Mouse (Mus musculus) liver, embryonic 13.5 days (tissue): Measurements from ENCODE around the gene Diablo. TPM values are rescaled to one million over a fixed set of nuclear protein-coding genes. Genes with fewer than 3 reads are reported as not detected.

Experiments
- ATAC-seq: fragments of 200-750 bp; cut with Nextera tagmentation; 2 replicates; pipeline ENCODE4 v1.8.0; 2017; ENCODE audit warnings: low read depth, mild to moderate bottlenecking, moderate number of reproducible peaks, moderate library complexity
- DNase-seq: peaks from one replicate; pipeline ENCODE4 v3.0.0; 2022
- H3K27ac ChIP-seq: fragments of 300-500 bp; sonication (generic); 2 replicates; pipeline ENCODE4 v1.5.1; 2015; ENCODE audit warnings: moderate library complexity, mild to moderate bottlenecking, inconsistent platforms
- H3K27me3 ChIP-seq: fragments of 300-500 bp; sonication (generic); 2 replicates; pipeline ENCODE4 v1.6.1; 2015; ENCODE audit warnings: mild to moderate bottlenecking, inconsistent platforms
- H3K36me3 ChIP-seq: fragments of 300-500 bp; sonication (generic); 2 replicates; pipeline ENCODE4 v1.6.1; 2015; ENCODE audit warnings: mild to moderate bottlenecking, inconsistent platforms
- H3K4me1 ChIP-seq: fragments of 300-500 bp; sonication (generic); replicated peaks from 2 replicates; pipeline ENCODE4 v1.6.1; 2015; ENCODE audit warnings: inconsistent platforms
- H3K4me2 ChIP-seq: fragments of 300-500 bp; sonication (generic); 2 replicates; pipeline ENCODE4 v1.6.1; 2015; ENCODE audit warnings: inconsistent platforms, mild to moderate bottlenecking, moderate library complexity
- H3K4me3 ChIP-seq: fragments of 300-500 bp; sonication (generic); replicated peaks from 2 replicates; pipeline ENCODE4 v1.5.1; 2015; ENCODE audit warnings: mild to moderate bottlenecking, inconsistent platforms
- H3K9ac ChIP-seq: fragments of 300-500 bp; sonication (generic); 2 replicates; pipeline ENCODE4 v1.6.1; 2015; ENCODE audit warnings: mild to moderate bottlenecking, inconsistent platforms
- H3K9me3 ChIP-seq: fragments of 300-500 bp; sonication (generic); replicated peaks from 2 replicates; pipeline ENCODE4 v1.6.1; 2016; ENCODE audit warnings: inconsistent platforms
- WGBS: fragments of 180-500 bp; shearing (Covaris S2); methylation state at CpG from one replicate; pipeline ENCODE4 v1.1.7; 2015; ENCODE audit not compliant: insufficient replicate concordance; 5-methylcytosine and 5-hydroxymethylcytosine counted together
- polyA plus RNA-seq: library from polyadenylated mRNA; unstranded; fragments of >200 nt; fragmentation: Nextera tagmentation; extraction: Ambion mirVana; gene quantifications from 2 replicates; pipeline ENCODE4 v1.2.1, GENCODE M21; 2015

The Diablo gene
- 67.3 and 74.4 TPM in 2 replicates for polyA plus RNA-seq

DNA sequence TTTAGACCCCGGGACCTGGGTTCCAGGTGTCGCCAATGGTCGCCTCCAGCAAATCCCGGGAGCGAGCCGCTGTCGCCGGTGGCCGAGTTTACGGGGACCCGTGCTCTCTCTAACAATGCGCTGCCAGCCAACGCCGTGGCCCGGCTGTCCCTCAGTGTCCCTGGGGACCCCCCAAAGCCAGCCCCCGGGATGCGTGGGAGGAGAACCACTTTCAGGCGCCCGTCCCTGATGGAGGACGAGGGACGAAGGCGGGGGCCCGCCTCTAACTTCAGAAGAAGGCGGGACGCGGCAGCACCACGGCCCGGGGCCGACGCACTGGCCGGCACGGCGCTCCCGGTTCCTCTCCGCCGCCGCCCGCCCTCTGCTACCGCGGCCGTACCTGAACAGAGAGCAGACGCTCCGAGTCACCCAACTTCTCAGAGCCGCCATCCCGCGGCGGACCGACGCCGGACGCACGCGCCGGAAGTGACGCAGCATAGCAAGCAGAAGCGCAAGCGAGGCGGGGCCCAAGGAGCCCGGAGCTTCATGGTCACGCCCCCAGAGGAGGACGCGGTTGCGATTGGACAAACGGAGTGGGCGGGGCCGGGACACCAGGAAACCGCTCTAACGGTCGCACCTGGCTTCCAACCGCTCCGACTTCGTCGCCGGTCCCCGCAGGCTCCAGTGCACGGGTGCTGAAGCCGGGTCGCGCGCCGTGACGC, at the start of gene Diablo:
Gene Diablo (minus strand): TSS at position 485 of the 701 bp plus-strand sequence.
- under 1% methylated on average over 78 of the region's 82 CpGs for WGBS

DNA sequence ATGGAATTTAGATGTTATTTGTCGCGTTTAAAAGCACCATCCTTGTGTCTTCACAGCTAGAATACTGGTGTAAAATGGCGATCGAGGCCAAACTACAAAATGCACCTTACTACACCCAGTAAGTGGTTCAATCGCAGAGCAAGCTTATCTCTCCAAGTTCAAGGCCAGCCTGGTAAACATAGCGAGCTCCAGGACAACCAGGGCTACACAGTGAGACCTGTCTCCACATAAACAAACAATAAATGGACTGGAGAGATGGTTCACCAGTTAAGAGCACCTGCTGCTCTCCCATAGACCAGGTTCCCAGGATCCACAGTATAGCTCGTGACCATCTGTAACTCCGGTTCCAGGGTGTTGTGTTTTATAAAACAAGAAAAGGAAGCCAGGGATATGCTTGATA, 49.4 kb upstream of the Diablo start:
- no peak overlapping the region for H3K27ac ChIP-seq
- peak; percentile 27 for ATAC-seq

More for the DNA sequence above, at the start of gene Diablo:
- peak within 1 kb of the TSS; percentile 86 for H3K9ac ChIP-seq
- H3K4me2 ChIP-seq = peak within 1 kb of the TSS; percentile 94
- DNase-seq (peak; percentile 99), ATAC-seq (peak; percentile 95)
- peaks cover 36% of the 10 kb centered on the region for H3K4me1 ChIP-seq
- peaks cover 19% of the 10 kb centered on the region for H3K36me3 ChIP-seq
- H3K27me3 ChIP-seq = no peaks in the 10 kb centered on the region
- peak within 1 kb of the TSS; percentile 74 for H3K27ac ChIP-seq
- H3K9me3 ChIP-seq = no peaks in the 10 kb centered on the region
- peak within 1 kb of the TSS; percentile 93 for H3K4me3 ChIP-seq

DNA sequence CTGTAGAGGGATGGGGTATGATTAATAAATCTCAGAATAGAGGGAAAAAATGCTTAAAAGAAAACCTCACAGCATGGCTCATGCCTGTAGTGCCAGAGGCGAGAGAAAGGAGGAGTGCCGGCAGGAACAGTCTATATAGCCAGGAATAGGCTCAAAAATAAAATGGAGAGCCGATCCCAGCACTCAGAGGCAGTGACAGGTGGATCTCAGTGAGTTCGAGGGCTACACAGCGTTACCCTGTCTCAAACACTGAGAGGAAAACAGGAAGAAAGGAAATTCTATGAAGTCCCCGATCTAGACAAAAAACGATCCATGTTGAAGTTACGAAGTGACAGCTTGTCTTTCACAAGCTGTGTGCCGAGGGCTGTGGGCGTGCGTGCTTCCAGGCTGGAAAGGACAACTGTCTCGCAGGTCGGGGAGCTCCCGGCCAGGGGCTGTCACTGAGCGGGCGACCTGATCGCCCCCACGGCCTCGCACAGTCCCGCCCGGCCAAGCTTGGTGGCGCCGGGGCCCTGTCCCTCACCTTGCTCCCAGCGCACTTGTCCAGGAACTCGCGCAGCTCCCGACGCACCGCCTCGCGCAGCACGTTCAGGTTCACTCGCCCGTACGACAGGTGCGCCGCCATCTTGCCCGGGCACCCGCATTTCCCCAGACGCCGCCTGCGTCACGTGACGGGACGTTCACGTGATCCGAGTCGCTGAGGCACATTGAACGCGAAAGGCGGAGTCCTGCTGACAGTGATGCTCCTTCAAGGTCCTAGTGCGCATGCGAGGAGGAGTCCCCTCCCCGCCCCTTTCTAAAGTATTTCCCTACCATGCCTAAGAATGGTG, 48.6 kb upstream of the Diablo start, which contains the start of gene Vps33a:
Gene Vps33a (minus strand): TSS at position 682 of the 830 bp plus-strand sequence.
- Histone ChIP-seq H3K4me2 (peak within 1 kb of the TSS; percentile 84), H3K4me3 (peak within 1 kb of the TSS; percentile 89), H3K9me3 (no peaks in the 10 kb centered on the region), H3K27ac (peak within 1 kb of the TSS; percentile 73), H3K4me1 (peaks cover 20% of the 10 kb centered on the region), H3K36me3 (peaks cover 32% of the 10 kb centered on the region), H3K27me3 (no peaks in the 10 kb centered on the region), H3K9ac (peak within 1 kb of the TSS; percentile 90)
- WGBS = under 1% methylated on average over 54 of the region's 54 CpGs
- ATAC-seq (peak; percentile 91), DNase-seq (peak; percentile 96)

More for the DNA sequence above, 49.4 kb upstream of the Diablo start:
- Histone ChIP-seq H3K4me1 (peaks cover 20% of the 10 kb centered on the region), H3K36me3 (peaks cover 24% of the 10 kb centered on the region), H3K9ac (peak overlapping the region; percentile 26; the same call in 1 of the 2 replicates), H3K27me3 (no peaks in the 10 kb centered on the region), H3K4me3 (peak overlapping the region; percentile 89), H3K9me3 (no peaks in the 10 kb centered on the region), H3K4me2 (peak overlapping the region; percentile 84)
- DNase-seq = no peak
- WGBS = 45% methylated on average over 8 of the region's 8 CpGs

DNA sequence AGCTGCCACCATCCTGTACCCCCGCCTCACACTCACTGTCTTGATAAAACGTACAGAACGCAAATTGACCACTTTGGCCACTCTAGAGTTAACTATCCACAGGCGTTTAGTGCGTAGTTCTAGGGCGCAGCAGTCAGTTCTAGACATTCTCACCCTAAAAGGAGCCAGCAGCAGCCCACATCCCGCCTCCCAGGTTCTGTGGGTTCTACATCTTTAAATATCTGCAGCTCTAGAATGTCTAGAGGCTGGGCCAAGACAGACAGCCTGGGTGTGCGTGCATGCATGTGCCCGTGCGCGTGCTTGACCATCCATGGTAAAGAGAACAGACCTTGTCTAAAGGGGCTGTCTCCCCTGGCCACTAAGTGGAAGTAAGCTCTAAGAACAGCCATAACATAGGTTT, 37.2 kb upstream of the Diablo start:
- Histone ChIP-seq H3K36me3 (peaks cover 94% of the 10 kb centered on the region), H3K4me2 (no peak overlapping the region), H3K4me3 (no peak overlapping the region), H3K27me3 (no peaks in the 10 kb centered on the region), H3K9ac (no peak overlapping the region), H3K4me1 (peaks cover 9% of the 10 kb centered on the region), H3K27ac (no peak overlapping the region), H3K9me3 (no peaks in the 10 kb centered on the region)
- 91% methylated on average over 11 of the region's 11 CpGs for WGBS
- no peak for DNase-seq
- ATAC-seq = no peak

DNA sequence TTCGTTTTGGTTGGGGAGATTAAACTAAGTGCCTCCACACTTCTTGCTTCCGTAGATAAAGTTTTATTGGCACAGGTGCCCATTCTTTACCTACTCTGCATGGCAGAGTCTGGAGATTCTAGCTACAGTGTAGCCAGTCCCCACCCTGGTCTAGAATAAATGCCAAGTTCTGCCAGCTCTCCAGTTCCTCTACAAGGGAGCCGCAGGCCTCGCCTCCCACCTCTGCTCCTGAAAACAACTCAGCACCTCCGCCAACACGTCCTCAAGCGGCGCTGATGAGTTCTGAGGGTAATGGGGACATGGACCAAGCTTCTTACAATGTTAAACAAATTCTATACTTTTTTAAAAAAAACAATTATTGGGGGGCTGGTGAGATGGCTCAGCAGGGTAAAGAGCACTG, 35.6 kb upstream of the Diablo start:
- no peak overlapping the region for H3K27ac ChIP-seq
- ATAC-seq (no peak), DNase-seq (no peak)
- no peaks in the 10 kb centered on the region for H3K9me3 ChIP-seq
- no peak overlapping the region for H3K4me3 ChIP-seq
- H3K4me1 ChIP-seq = peaks cover 23% of the 10 kb centered on the region
- WGBS = 88% methylated on average over 8 of the region's 8 CpGs
- peaks cover 88% of the 10 kb centered on the region for H3K36me3 ChIP-seq
- H3K9ac ChIP-seq = no peak overlapping the region
- no peak overlapping the region for H3K4me2 ChIP-seq
- no peaks in the 10 kb centered on the region for H3K27me3 ChIP-seq

DNA sequence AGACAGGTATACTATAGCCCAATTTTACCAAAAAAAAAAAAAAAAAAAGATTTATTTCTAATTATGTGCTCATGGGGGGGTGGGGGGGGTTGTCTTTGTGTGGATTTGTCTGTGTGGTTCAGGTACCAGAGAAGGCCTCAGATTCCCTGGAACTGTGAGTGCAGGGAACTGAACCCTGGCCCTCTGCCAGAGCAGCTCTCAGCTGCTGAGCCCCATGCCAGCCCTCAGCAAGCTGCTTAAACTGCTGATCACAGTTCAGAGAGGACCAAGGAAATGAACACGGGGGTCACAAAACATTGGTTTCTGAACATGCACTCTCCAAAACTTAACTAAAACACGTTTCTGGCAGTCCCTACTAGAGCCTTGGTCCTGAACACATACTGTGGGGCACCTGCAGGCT, 32.5 kb upstream of the Diablo start:
- no peak for DNase-seq
- Histone ChIP-seq H3K36me3 (peaks cover 62% of the 10 kb centered on the region), H3K27ac (no peak overlapping the region)

DNA sequence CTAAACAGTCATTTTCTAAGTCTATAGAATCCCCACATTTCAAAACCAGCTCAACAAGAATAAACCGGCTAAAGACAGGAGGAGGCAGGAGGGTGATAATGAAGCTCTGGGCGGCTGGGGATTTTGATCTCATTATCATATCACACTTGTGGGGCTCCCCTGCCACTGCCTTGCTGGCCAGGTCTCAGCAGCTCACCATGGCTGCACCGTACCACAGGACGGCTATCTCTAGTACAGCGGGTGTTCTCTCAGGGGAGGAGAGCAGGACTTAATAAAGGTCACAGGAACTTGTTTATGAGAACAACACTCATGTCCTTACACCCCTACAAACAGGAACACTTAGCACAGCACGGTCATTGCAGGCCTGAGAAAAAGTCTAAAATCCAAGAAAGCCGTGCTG, 31.7 kb upstream of the Diablo start:
- DNase-seq (peak; percentile 50), ATAC-seq (peak; percentile 99)
- peaks cover 20% of the 10 kb centered on the region for H3K4me1 ChIP-seq
- H3K4me3 ChIP-seq = no peak overlapping the region
- H3K36me3 ChIP-seq = peaks cover 57% of the 10 kb centered on the region
- no peaks in the 10 kb centered on the region for H3K27me3 ChIP-seq
- WGBS = 46% methylated on average over 7 of the region's 7 CpGs
- peak overlapping the region; percentile 56 for H3K27ac ChIP-seq
- no peak overlapping the region for H3K9ac ChIP-seq
- H3K4me2 ChIP-seq = peak overlapping the region; percentile 3; the same call in 1 of the 2 replicates
- H3K9me3 ChIP-seq = no peaks in the 10 kb centered on the region

More for the DNA sequence above, 32.5 kb upstream of the Diablo start:
- no peak overlapping the region for H3K4me2 ChIP-seq
- no peak for ATAC-seq
- H3K9me3 ChIP-seq = no peaks in the 10 kb centered on the region
- peaks cover 20% of the 10 kb centered on the region for H3K4me1 ChIP-seq
- H3K4me3 ChIP-seq = no peak overlapping the region
- no peaks in the 10 kb centered on the region for H3K27me3 ChIP-seq
- no peak overlapping the region; the same call in 1 of the 2 replicates for H3K9ac ChIP-seq
- WGBS = 63% methylated on average over 2 of the region's 2 CpGs

DNA sequence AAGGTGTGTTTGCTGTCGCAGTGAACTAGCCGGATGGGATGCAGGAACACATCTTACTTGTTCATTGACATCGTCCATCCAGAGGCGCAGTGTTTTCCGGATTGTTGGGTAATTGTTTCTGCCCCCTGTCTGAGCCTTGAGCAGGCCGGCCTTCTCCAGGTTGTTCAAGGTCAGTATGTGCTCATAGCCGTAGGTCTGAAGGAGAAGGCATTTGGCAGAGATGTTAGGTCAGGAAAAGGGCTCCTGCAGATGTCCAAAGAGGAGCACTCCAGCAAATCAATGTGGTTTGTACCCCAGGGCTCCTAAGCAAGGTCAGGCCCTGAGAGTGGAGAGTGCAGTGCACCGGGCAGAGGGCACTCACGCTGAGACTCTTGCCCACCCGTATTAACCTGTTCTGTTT, 9.8 kb upstream of the Diablo start:
- H3K27ac ChIP-seq = no peak overlapping the region
- peaks cover 4% of the 10 kb centered on the region; the same call in 1 of the 2 replicates for H3K4me1 ChIP-seq
- H3K4me2 ChIP-seq = no peak overlapping the region
- no peak overlapping the region for H3K9ac ChIP-seq
- peaks cover 79% of the 10 kb centered on the region for H3K36me3 ChIP-seq
- no peaks in the 10 kb centered on the region for H3K9me3 ChIP-seq
- H3K27me3 ChIP-seq = no peaks in the 10 kb centered on the region
- no peak overlapping the region for H3K4me3 ChIP-seq
- ATAC-seq (no peak), DNase-seq (no peak)
- WGBS = 87% methylated on average over 10 of the region's 10 CpGs

DNA sequence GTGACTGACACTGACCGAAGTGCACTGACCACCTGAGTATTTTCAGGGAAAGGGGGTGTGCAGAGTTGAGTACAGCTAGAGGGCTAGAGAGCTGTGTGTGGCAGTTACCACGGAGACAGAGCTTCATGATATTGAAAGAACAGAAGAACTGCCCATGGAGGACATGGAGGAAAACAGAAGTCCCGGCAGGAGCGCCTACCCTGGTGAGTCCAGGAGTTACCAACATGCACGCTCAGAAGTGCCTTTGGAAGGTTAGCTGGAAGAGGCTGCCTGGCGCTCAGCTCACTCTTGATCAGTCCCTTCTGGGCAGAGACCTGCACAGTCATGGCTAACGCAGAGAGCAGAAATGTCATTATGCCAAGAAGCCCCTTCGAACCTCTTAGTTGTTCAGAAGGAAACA, 6.1 kb upstream of the Diablo start:
- Histone ChIP-seq H3K4me2 (no peak overlapping the region), H3K9ac (no peak overlapping the region), H3K4me1 (peaks cover 8% of the 10 kb centered on the region), H3K9me3 (no peaks in the 10 kb centered on the region), H3K27ac (no peak overlapping the region), H3K4me3 (no peak overlapping the region), H3K27me3 (no peaks in the 10 kb centered on the region), H3K36me3 (peaks cover 67% of the 10 kb centered on the region)
- ATAC-seq (no peak), DNase-seq (no peak)
- 78% methylated on average over 8 of the region's 8 CpGs for WGBS

DNA sequence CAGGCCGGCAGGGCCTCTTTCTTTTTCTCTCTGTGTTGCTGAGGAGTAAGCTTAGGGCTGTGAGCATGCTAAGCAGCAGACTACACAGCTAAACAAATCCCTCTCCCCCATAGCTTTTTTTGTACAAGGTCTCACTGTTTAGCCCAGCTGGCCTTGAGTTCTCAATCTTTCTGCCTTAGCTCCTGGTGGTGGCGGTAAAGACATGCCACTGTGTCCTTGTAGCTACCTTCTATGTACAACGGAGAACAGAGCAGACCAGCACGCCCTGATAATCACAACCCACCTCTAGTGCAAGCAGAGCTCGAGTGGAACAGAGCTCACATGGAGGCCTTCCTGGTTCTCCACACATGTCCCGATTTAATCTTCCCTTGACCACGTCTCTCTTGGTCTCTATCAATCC, 4.7 kb upstream of the Diablo start:
- Histone ChIP-seq H3K27ac (no peak overlapping the region), H3K9ac (no peak overlapping the region), H3K9me3 (no peaks in the 10 kb centered on the region), H3K36me3 (peaks cover 56% of the 10 kb centered on the region), H3K4me2 (no peak overlapping the region), H3K27me3 (no peaks in the 10 kb centered on the region), H3K4me1 (peaks cover 16% of the 10 kb centered on the region), H3K4me3 (no peak overlapping the region)
- WGBS = 73% methylated on average over 7 of the region's 7 CpGs
- DNase-seq = no peak
- ATAC-seq = no peak

DNA sequence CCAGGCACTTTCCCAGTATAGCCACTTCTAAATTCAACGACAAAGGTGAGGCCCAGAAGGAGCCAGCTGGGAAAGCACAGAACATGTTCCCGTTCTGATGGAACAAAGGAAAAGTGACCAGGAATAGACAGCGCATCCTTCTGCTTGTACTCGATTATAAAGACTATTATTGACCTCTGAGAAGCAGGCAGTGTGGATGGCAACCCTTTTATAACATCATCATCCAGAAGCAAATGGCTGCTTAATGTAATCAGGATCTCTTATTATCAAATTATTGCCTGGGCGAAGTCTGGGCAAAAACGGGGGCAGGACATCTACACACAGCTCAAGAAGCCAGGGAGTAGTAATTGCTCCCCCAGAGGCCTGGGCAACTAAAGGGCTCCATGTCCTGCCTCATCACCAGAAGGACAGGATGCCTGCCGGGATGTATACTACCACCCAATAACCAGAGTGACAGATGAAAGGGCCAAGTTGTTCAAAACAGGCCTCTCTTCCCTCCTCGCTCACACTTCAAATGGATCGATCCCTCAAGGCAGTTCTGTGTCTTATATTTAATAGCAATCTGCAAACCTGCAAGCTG, 2.0 kb upstream of the Diablo start:
- H3K9ac ChIP-seq = no peak overlapping the region
- no peak overlapping the region for H3K27ac ChIP-seq

More for the DNA sequence above, 2.0 kb upstream of the Diablo start:
- no peak for DNase-seq
- Histone ChIP-seq H3K36me3 (peaks cover 29% of the 10 kb centered on the region), H3K4me3 (no peak overlapping the region), H3K4me1 (peaks cover 36% of the 10 kb centered on the region), H3K9me3 (no peaks in the 10 kb centered on the region), H3K4me2 (no peak overlapping the region), H3K27me3 (no peaks in the 10 kb centered on the region)
- WGBS = 78% methylated on average over 9 of the region's 9 CpGs
- ATAC-seq = no peak
